Mouse (Mus musculus) midbrain, embryonic 12.5 days (tissue): Measurements from ENCODE around the gene Csnk1d. TPM values are rescaled to one million over a fixed set of nuclear protein-coding genes. Genes with fewer than 3 reads are reported as not detected.
A peak's percentile ranks its signal among the peaks of the same experiment; 100 is the strongest.

Source experiments
- ATAC-seq: fragments of 200-750 bp; cut with Nextera tagmentation; 2 replicates; pipeline ENCODE4 v1.8.0; 2017; ENCODE audit warnings: low read depth, moderate TSS enrichment, moderate library complexity; ENCODE audit not compliant: low FRiP score
- H3K27ac ChIP-seq: fragments of 300-500 bp; sonication (generic); replicated peaks from 2 replicates; pipeline ENCODE4 v1.5.1; 2016; ENCODE audit warnings: mild to moderate bottlenecking
- H3K27me3 ChIP-seq: fragments of 300-500 bp; sonication (generic); 2 replicates; pipeline ENCODE4 v1.6.1; 2016; ENCODE audit warnings: mild to moderate bottlenecking
- H3K36me3 ChIP-seq: fragments of 300-500 bp; sonication (generic); 2 replicates; pipeline ENCODE4 v1.6.1; 2016
- H3K4me1 ChIP-seq: fragments of 300-500 bp; sonication (generic); 2 replicates; pipeline ENCODE4 v1.6.1; 2016
- H3K4me2 ChIP-seq: fragments of 300-500 bp; sonication (generic); replicated peaks from 2 replicates; pipeline ENCODE4 v1.6.1; 2016; ENCODE audit warnings: mild to moderate bottlenecking, moderate library complexity
- H3K4me3 ChIP-seq: fragments of 300-500 bp; sonication (generic); 2 replicates; pipeline ENCODE4 v1.5.1; 2016; ENCODE audit warnings: mild to moderate bottlenecking
- H3K9ac ChIP-seq: fragments of 300-500 bp; sonication (generic); replicated peaks from 2 replicates; pipeline ENCODE4 v1.6.1; 2016; ENCODE audit warnings: mild to moderate bottlenecking, moderate library complexity
- H3K9me3 ChIP-seq: fragments of 300-500 bp; sonication (generic); 2 replicates; pipeline ENCODE4 v1.6.1; 2016; ENCODE audit warnings: mild to moderate bottlenecking
- WGBS: fragments of 180-500 bp; shearing (Covaris S2); methylation state at CpG from one replicate; pipeline ENCODE4 v1.1.7; 2016; 5-methylcytosine and 5-hydroxymethylcytosine counted together
- polyA plus RNA-seq: library from polyadenylated mRNA; unstranded; fragments of >200 nt; fragmentation: Nextera tagmentation; extraction: Ambion mirVana; gene quantifications from 2 replicates; pipeline ENCODE4 v1.2.1, GENCODE M21; 2016

Csnk1d gene
- polyA plus RNA-seq, 1 experiment from 2014 or later = 170 TPM

DNA sequence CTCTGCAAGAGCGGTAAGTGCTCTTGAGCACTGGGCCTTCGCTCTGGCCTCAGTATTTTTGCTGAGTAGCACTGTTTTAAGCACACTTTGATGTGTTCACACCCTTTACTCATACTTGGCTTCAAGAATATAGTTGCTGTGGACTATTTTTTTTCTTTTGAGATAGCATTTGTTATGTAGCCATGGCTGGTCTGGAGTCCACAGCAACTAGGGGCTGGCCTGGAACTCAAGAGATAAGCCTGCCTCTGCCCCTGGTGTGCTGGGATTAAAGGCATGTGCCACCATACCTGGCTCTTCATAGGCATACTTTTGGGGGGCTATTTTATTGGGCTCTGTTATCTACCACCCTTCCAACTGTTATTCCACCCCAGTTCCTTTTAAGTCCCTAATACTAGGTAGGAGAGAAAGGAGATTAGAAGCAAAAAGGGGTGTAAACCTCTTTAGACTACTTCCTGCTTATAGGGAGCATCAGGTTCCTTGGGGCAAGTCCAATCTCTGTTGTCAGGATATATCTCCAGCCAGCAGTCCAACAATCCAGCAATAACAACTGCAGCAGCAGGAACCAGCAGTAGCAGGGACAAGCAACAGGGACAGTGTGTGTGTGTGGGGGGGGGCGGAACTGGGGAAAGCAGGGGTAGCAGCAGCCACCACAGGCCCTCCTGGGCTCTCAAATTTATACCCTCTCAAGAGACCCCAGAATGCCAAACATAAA is 19.1 kb upstream of the Csnk1d start:
- 0 out of 2 replicates have a peak, but pooled peaks cover 4% of the 10 kb centered on the region for H3K27me3 ChIP-seq
- 88% methylated on average over 3 of the region's 3 CpGs for WGBS
- H3K36me3 ChIP-seq = no peaks in the 10 kb centered on the region
- ATAC-seq = no peak
- no peaks in the 10 kb centered on the region for H3K9me3 ChIP-seq
- H3K9ac ChIP-seq = no peak overlapping the region
- H3K27ac ChIP-seq = no peak overlapping the region
- no peak overlapping the region for H3K4me2 ChIP-seq
- no peaks in the 10 kb centered on the region for H3K4me1 ChIP-seq
- no peak overlapping the region for H3K4me3 ChIP-seq

DNA sequence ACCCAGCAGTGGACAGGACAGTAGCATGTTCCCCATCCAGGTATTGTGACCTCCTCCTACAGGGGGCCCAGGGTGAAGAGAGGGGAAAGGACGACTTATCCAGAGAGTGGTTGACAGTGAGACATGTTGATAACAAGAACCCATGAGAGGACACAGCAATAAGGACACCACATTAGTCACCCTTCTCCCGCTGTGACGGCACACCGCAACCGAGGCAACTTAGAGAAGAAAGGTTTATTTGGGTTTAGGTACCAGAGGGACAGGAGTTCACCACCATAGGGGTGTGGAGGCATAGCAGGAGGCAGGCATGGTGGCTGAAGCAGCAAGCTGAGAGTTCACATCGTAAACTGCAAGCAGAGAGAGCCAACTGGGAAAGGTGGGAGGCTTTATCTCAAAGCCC is 15.1 kb upstream of the Csnk1d start:
- 80% methylated on average over 6 of the region's 6 CpGs for WGBS
- no peak overlapping the region for H3K4me2 ChIP-seq
- ATAC-seq = no peak

DNA sequence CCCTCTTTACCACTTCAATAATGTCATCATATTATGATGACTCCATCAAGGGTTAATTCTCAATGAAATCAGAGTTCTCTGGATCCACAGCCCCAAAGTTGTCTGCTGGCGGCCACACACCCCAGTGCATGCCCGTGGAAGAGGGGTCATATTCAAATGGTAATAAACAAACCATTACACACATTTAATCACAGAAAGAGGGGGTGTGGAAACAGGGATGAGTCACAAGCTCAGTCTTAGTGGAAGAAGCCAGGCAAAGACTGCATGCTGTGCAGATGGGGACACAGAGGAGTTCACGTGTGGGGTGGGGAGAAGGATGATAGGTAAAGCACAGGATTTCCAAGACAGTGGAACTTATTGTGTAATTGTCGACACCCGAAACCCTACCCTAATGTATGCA is 13.2 kb upstream of the Csnk1d start:
- H3K9ac ChIP-seq = no peak overlapping the region
- no peaks in the 10 kb centered on the region for H3K36me3 ChIP-seq
- no peaks in the 10 kb centered on the region for H3K27me3 ChIP-seq
- 0 out of 2 replicates have a peak, but pooled peaks cover 3% of the 10 kb centered on the region for H3K4me1 ChIP-seq
- no peak overlapping the region for H3K4me3 ChIP-seq
- 72% methylated on average over 5 of the region's 5 CpGs for WGBS
- H3K4me2 ChIP-seq = no peak overlapping the region
- H3K9me3 ChIP-seq = no peaks in the 10 kb centered on the region
- no peak overlapping the region for H3K27ac ChIP-seq
- ATAC-seq = no peak

More for the DNA sequence above, 15.1 kb upstream of the Csnk1d start:
- Histone ChIP-seq H3K36me3 (no peaks in the 10 kb centered on the region), H3K9ac (no peak overlapping the region), H3K27ac (no peak overlapping the region), H3K9me3 (no peaks in the 10 kb centered on the region), H3K4me1 (0 out of 2 replicates have a peak, but pooled peaks cover 3% of the 10 kb centered on the region), H3K4me3 (no peak overlapping the region), H3K27me3 (no peaks in the 10 kb centered on the region)

DNA sequence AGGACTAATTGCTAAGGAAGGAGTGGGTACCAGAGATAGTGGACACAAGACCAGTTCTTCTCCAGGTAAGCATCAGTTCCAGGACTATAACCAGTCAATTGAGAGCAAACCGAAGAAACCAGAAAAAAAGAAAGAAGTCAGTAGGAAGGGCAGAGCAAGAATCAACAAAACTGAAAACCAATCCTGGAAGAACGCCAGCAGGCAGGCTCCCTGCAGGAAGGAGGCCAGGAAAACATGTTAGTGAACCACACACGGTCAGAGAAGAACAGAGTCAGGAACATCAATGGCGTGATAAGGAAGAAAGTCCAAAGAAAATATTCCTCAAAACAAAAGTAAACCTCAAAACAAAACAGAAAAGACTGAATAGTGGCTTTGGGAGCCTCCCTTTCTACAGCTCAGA is 10.8 kb upstream of the Csnk1d start:
- 0 out of 2 replicates have a peak, but pooled peaks cover 3% of the 10 kb centered on the region for H3K4me1 ChIP-seq
- no peak overlapping the region for H3K4me3 ChIP-seq
- no peak overlapping the region for H3K4me2 ChIP-seq
- no peaks in the 10 kb centered on the region for H3K9me3 ChIP-seq
- WGBS = 76% methylated on average over 4 of the region's 4 CpGs
- H3K27me3 ChIP-seq = no peaks in the 10 kb centered on the region
- H3K9ac ChIP-seq = no peak overlapping the region
- H3K36me3 ChIP-seq = peaks cover 5% of the 10 kb centered on the region; the same call in 1 of the 2 replicates
- no peak overlapping the region for H3K27ac ChIP-seq
- ATAC-seq = no peak

DNA sequence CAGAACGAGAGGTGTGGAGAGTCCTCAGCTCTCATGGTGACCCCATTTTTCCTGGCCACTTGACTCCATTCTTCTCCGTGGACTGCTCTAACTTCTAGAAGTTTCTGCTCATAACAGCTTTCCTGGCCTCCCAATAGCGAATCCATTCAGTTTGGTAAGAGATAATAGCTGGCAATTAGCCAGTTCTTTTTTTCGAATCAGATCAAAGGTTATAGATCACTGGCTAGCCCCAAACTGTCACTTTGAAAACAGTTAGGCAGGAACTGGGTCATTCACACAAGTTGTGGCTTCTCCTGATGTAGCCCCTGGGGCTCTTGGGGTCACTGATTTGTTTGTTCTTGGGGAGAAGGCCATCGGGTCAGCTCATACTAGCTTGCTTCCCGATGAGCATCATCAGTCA is 3.6 kb upstream of the Csnk1d start:
- H3K9ac ChIP-seq = no peak overlapping the region
- 89% methylated on average over 6 of the region's 6 CpGs for whole genome bisulfite sequencing
- no peak for ATAC-seq

DNA sequence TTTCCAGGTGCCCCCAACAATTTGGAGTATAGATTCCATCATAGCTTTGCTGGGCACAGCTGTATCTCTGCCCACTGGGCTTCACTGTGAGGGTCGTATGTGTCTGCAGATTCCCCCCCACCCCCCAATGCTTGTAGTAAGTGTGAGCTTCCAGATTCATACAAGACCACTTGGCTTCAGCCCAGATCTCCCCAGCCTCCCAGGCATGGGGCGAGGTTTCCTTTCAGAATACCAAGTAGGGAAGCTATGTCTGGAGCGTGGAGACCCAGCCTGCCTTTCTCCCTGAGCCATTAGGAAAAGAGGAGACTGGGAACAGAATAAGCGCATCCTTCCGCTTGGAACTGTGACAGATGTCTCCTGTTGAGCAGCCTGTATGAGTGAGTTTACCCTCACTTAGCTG is 2.5 kb upstream of the Csnk1d start:
- no peak overlapping the region for H3K9ac ChIP-seq
- no peak for ATAC-seq
- H3K27ac ChIP-seq = no peak overlapping the region
- peaks cover 32% of the 10 kb centered on the region for H3K4me1 ChIP-seq
- H3K4me3 ChIP-seq = no peak overlapping the region
- no peaks in the 10 kb centered on the region for H3K27me3 ChIP-seq
- H3K36me3 ChIP-seq = peaks cover 5% of the 10 kb centered on the region; the same call in 1 of the 2 replicates
- WGBS = 91% methylated on average over 5 of the region's 5 CpGs
- no peak overlapping the region for H3K4me2 ChIP-seq
- no peaks in the 10 kb centered on the region for H3K9me3 ChIP-seq

More for the DNA sequence above, 3.6 kb upstream of the Csnk1d start:
- no peaks in the 10 kb centered on the region for H3K9me3 ChIP-seq
- H3K27ac ChIP-seq = no peak overlapping the region
- H3K4me2 ChIP-seq = no peak overlapping the region
- peaks cover 20% of the 10 kb centered on the region for H3K4me1 ChIP-seq
- no peak overlapping the region for H3K4me3 ChIP-seq
- no peaks in the 10 kb centered on the region for H3K27me3 ChIP-seq
- peaks cover 5% of the 10 kb centered on the region; the same call in 1 of the 2 replicates for H3K36me3 ChIP-seq

DNA sequence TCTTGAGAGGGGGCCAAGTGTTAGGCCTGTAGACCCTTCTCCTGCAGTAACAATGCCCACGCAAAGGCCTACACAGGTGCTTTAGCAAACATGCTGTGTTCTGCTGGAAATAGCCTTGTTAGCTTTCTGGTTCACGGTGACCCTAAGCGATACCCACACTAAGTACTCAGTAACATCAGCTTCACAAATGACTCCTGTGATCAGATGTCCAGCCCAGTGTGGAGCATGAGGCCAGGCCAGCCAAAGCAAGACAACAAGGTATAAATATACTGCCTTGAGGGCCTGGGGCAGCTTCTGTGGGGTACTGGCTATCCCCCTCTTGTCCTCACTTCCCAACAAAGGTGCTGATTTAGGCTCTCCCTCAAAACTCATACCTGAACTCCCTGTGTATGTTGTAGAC is 1.9 kb upstream of the Csnk1d start:
- no peaks in the 10 kb centered on the region for H3K9me3 ChIP-seq
- no peak overlapping the region for H3K9ac ChIP-seq
- H3K4me1 ChIP-seq = peaks cover 37% of the 10 kb centered on the region
- no peak for ATAC-seq
- no peak overlapping the region for H3K27ac ChIP-seq
- no peak overlapping the region for H3K4me2 ChIP-seq
- H3K4me3 ChIP-seq = no peak overlapping the region
- H3K36me3 ChIP-seq = peaks cover 5% of the 10 kb centered on the region; the same call in 1 of the 2 replicates
- WGBS = 96% methylated on average over 3 of the region's 3 CpGs
- H3K27me3 ChIP-seq = no peaks in the 10 kb centered on the region

DNA sequence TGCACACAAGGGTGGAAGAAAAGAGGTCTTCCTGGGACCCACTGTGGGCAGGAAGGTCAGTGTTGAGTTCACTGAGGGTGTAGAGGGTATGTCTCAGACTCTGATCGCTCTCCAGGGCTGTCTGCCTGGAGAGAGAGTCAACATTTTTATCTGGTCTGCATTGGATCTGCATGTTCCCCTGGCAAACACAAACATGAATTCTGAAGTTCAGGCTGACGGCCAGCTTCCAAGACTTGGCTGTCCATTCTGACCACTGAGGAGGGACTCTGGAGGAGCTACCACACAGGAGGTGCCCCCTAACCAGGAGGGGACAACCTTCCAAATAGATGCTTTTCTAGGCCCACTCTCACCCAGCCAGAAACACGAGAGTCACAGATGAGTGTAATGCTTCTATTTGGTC is 661 bp upstream of the Csnk1d start:
- Histone ChIP-seq H3K27me3 (no peaks in the 10 kb centered on the region), H3K9me3 (no peaks in the 10 kb centered on the region), H3K27ac (peak overlapping the region; percentile 98), H3K36me3 (no peaks in the 10 kb centered on the region), H3K4me1 (peaks cover 48% of the 10 kb centered on the region), H3K4me3 (peak overlapping the region; percentile 100), H3K4me2 (peak overlapping the region; percentile 92), H3K9ac (peak overlapping the region; percentile 67)
- ATAC-seq = no peak
- WGBS = 78% methylated on average over 3 of the region's 3 CpGs

DNA sequence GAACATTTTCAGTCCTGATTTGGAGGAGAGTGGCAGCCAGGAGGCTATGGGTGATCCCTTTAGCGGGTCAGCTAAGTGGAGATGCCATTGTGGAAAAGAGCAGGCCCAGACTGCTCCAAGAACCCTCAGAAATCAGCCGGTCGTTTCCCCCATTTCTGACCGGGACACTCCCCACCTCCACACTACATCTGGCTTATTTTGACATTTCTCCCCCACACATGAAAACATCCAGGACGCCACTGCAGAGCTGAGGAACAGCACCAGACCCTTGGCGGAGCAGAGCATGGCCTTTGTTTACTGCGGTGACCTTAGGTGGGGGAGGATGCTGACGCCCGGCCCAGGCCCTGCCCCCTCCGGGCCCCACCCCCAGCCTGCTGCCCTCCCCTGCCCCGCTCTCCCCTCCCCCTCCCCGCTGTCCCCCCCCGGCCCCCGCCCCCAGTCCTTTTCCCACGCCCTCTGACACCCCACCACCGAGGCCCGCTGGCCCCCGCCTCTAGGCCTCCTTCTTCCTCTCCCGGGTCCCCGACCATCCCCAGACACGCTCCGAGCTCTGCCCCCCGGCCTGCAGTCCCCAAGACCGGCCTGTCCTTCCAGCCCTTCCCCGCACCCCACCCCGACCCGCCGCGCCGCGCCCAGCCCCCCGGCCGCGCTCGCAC is 876 bp downstream of the Csnk1d start:
- Histone ChIP-seq H3K9me3 (no peaks in the 10 kb centered on the region), H3K27me3 (no peaks in the 10 kb centered on the region), H3K4me3 (peak overlapping the region; percentile 100), H3K4me2 (peak overlapping the region; percentile 92), H3K9ac (peak overlapping the region; percentile 100), H3K36me3 (peaks cover 13% of the 10 kb centered on the region), H3K4me1 (peaks cover 48% of the 10 kb centered on the region), H3K27ac (peak overlapping the region; percentile 98)
- ATAC-seq = peak; percentile 55
- 1% methylated on average over 23 of the region's 35 CpGs for WGBS

DNA sequence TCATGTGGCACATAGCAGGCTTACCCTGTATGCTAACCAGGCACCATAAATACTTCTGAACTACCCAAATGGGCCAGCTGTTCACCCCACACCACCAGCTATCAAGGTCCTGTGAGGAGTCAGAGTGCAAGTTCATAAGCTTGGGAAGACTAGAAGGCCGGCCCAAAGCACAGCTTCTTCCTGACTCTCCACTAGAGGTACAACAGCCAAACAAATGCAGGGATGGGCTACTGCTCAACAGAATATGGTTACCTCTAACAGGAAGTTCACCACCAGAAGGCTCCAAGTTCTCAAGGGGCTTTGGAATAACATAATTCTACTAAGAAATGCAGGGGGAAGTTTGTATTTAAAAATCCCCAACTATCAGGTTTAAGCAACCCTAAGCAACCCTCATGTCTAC is 1.6 kb downstream of the Csnk1d start:
- ATAC-seq = no peak
- H3K27me3 ChIP-seq = no peaks in the 10 kb centered on the region
- H3K4me3 ChIP-seq = peak overlapping the region; percentile 100
- H3K4me2 ChIP-seq = peak overlapping the region; percentile 92
- H3K4me1 ChIP-seq = peaks cover 48% of the 10 kb centered on the region
- H3K27ac ChIP-seq = no peak overlapping the region
- WGBS = 34% methylated on average over 1 of the region's 1 CpGs
- peaks cover 13% of the 10 kb centered on the region for H3K36me3 ChIP-seq
- peak overlapping the region; percentile 100 for H3K9ac ChIP-seq
- H3K9me3 ChIP-seq = no peaks in the 10 kb centered on the region

DNA sequence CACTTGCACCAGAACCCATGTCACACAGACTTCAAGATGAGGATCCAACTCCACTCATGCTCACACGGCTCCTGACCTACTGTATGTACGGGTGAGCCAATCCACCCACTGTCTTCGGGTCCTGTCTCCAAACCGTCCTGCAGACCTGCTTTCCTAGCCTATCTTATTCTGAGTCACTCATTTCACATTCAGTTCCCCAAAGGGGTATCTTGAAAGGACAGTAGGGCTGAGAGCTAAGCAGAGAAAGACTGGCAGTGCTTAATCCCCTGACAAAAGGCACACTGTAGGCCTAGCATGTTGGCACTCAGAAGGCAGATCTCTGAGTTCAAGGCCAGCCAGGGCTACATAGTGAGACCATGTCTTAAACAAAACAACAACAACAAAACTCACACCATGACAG is 2.7 kb downstream of the Csnk1d start:
- H3K27ac ChIP-seq = no peak overlapping the region
- 88% methylated on average over 4 of the region's 4 CpGs for WGBS
- peak overlapping the region; percentile 92 for H3K4me2 ChIP-seq
- peaks cover 46% of the 10 kb centered on the region for H3K4me1 ChIP-seq
- H3K27me3 ChIP-seq = no peaks in the 10 kb centered on the region
- ATAC-seq = no peak
- peaks cover 20% of the 10 kb centered on the region for H3K36me3 ChIP-seq
- peak overlapping the region; percentile 100 for H3K4me3 ChIP-seq
- H3K9ac ChIP-seq = no peak overlapping the region
- no peaks in the 10 kb centered on the region for H3K9me3 ChIP-seq

DNA sequence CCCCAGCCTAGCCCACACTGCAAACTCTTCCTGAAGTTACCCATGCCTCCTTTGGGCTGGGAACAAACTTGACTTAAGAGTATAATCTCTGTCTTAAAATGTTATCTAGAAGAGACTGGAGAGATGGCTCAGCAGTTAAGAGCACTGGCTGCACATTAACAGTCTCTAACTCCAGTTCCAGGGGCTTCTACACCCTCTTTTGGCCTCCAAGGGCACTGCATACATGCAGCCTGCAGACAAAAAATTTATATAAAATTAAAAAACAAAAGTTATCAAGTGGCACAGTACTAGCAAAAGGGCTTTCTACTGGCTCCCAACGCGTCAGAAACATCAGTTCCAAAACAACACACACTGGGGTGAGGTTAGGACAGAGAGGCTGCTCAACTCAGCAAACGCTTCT is 3.5 kb downstream of the Csnk1d start:
- Histone ChIP-seq H3K4me1 (peaks cover 41% of the 10 kb centered on the region), H3K36me3 (peaks cover 28% of the 10 kb centered on the region), H3K9ac (no peak overlapping the region), H3K9me3 (no peaks in the 10 kb centered on the region), H3K27me3 (no peaks in the 10 kb centered on the region), H3K4me3 (no peak overlapping the region), H3K4me2 (no peak overlapping the region; the same call in 1 of the 2 replicates), H3K27ac (no peak overlapping the region)
- no peak for ATAC-seq
- 86% methylated on average over 3 of the region's 3 CpGs for WGBS
